Mouse (Mus musculus) kidney, postnatal 0 days (tissue): ENCODE data around the gene Jam3. TPM values are rescaled to one million over a fixed set of nuclear protein-coding genes. Genes with fewer than 3 reads are reported as not detected.
A peak's percentile ranks its signal among the peaks of the same experiment; 100 is the strongest.

Experiments
- ATAC-seq: fragments of 200-750 bp; cut with Nextera tagmentation; replicated peaks from 2 replicates; pipeline ENCODE4 v1.8.0; 2017; ENCODE audit warnings: low read depth, moderate number of reproducible peaks, moderate TSS enrichment, moderate library complexity; ENCODE audit not compliant: low FRiP score
- DNase-seq: peaks from one replicate; pipeline ENCODE4 v3.0.0-alpha.2; 2016; ENCODE audit warnings: low spot score
- H3K27ac ChIP-seq: fragments of 300-500 bp; sonication (generic); 2 replicates; pipeline ENCODE4 v1.5.1; 2014; ENCODE audit warnings: mild to moderate bottlenecking
- H3K27me3 ChIP-seq: fragments of 300-500 bp; sonication (generic); 2 replicates; pipeline ENCODE4 v1.6.1; 2014; ENCODE audit warnings: low read length, mixed read lengths; ENCODE audit not compliant: insufficient read depth
- H3K36me3 ChIP-seq: fragments of 300-500 bp; sonication (generic); 2 replicates; pipeline ENCODE4 v1.6.1; 2014; ENCODE audit warnings: low read length, mixed read lengths; ENCODE audit not compliant: insufficient read depth
- H3K4me1 ChIP-seq: fragments of 300-500 bp; sonication (generic); replicated peaks from 2 replicates; pipeline ENCODE4 v1.6.1; 2014; ENCODE audit warnings: antibody characterized with exemption, low read length, mixed read lengths; ENCODE audit not compliant: insufficient read depth
- H3K4me2 ChIP-seq: fragments of 300-500 bp; sonication (generic); 2 replicates; pipeline ENCODE4 v1.6.1; 2014; ENCODE audit warnings: mild to moderate bottlenecking, low read length, moderate library complexity, mixed read lengths
- H3K4me3 ChIP-seq: fragments of 300-500 bp; sonication (generic); replicated peaks from 2 replicates; pipeline ENCODE4 v1.5.1; 2014; ENCODE audit warnings: low read depth, low read length
- H3K9ac ChIP-seq: fragments of 300-500 bp; sonication (generic); 2 replicates; pipeline ENCODE4 v1.6.1; 2014; ENCODE audit warnings: low read depth, low read length
- H3K9me3 ChIP-seq: fragments of 300-500 bp; sonication (generic); replicated peaks from 2 replicates; pipeline ENCODE4 v1.6.1; 2016; ENCODE audit warnings: low read length, inconsistent platforms, mixed read lengths
- CTCF ChIP-seq: IDR thresholded peaks from 2 replicates; pipeline ENCODE4 v1.5.1; 2016; ENCODE audit warnings: antibody characterized with exemption, low read depth, mild to moderate bottlenecking, moderate library complexity
- WGBS: fragments of 180-500 bp; shearing (Covaris S2); extraction: QIAGEN DNeasy Blood & Tissue Kit; methylation state at CpG from one replicate; pipeline ENCODE4 v1.1.7; 2014; 5-methylcytosine and 5-hydroxymethylcytosine counted together
- polyA plus RNA-seq: library from polyadenylated mRNA; unstranded; fragments of >200 nt; fragmentation: Nextera tagmentation; extraction: Ambion mirVana; gene quantifications from 2 replicates; pipeline ENCODE4 v1.2.1, GENCODE M21; 2015

Jam3 gene
- polyA plus RNA-seq, 1 experiment from 2014 or later, result 56.8 TPM

DNA sequence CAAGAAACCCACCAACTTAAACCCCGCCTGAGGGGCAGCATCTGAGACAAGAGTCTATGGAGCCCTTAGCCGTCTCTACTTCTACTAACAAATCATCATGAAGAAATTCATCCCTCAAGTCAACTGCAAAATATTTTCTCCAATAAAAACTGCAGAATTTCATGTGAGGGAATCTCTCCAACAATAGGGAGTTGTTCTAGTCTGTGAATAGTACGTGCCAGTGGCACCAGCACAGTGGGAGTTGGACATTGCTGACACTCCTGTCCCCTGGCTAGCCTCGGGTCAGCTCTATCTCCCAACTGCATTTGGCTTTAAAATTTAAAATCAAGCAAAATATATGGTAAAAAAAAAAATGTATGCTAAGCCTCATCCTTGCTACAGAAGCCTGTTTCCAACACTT lies 1.4 kb downstream of the Jam3 start:
- no peak for DNase-seq
- 80% methylated on average over 4 of the region's 4 CpGs for WGBS
- no peaks in the 10 kb centered on the region for H3K27me3 ChIP-seq
- peaks cover 5% of the 10 kb centered on the region; the same call in 1 of the 2 replicates for H3K4me1 ChIP-seq
- TF ChIP-seq CTCF, result no peak
- no peak overlapping the region for H3K4me3 ChIP-seq
- no peak overlapping the region for H3K27ac ChIP-seq
- no peak overlapping the region for H3K9ac ChIP-seq
- no peak overlapping the region for H3K4me2 ChIP-seq
- ATAC-seq, result no peak
- no peaks in the 10 kb centered on the region for H3K36me3 ChIP-seq
- no peaks in the 10 kb centered on the region for H3K9me3 ChIP-seq

DNA sequence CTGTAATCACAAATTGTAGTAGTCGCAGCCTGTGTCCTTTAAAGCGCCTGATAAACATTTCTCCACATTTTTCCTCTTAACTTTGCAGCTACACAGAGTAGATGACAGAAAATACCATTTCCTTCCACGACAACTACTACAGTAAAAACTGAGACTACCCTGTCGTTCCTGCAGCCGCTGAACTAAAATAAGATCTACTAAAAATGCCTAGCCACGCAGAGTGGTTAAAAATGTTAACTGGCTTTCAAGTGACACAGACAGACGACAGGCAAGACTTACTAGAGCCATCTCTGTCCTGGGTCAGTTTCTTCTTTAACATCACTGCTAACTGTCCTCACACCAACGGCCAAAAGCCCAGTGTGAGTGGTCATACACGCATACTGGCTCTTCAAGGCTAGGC lies 5.4 kb downstream of the Jam3 start:
- H3K4me2 ChIP-seq, result no peak overlapping the region
- H3K4me3 ChIP-seq, result no peak overlapping the region
- peaks cover 5% of the 10 kb centered on the region; the same call in 1 of the 2 replicates for H3K4me1 ChIP-seq
- TF ChIP-seq CTCF, result no peak
- WGBS, result 50% methylated on average over 9 of the region's 9 CpGs
- no peak overlapping the region for H3K27ac ChIP-seq
- H3K9me3 ChIP-seq, result no peaks in the 10 kb centered on the region
- no peaks in the 10 kb centered on the region for H3K27me3 ChIP-seq
- DNase-seq (no peak), ATAC-seq (no peak)
- no peaks in the 10 kb centered on the region for H3K36me3 ChIP-seq
- no peak overlapping the region for H3K9ac ChIP-seq

DNA sequence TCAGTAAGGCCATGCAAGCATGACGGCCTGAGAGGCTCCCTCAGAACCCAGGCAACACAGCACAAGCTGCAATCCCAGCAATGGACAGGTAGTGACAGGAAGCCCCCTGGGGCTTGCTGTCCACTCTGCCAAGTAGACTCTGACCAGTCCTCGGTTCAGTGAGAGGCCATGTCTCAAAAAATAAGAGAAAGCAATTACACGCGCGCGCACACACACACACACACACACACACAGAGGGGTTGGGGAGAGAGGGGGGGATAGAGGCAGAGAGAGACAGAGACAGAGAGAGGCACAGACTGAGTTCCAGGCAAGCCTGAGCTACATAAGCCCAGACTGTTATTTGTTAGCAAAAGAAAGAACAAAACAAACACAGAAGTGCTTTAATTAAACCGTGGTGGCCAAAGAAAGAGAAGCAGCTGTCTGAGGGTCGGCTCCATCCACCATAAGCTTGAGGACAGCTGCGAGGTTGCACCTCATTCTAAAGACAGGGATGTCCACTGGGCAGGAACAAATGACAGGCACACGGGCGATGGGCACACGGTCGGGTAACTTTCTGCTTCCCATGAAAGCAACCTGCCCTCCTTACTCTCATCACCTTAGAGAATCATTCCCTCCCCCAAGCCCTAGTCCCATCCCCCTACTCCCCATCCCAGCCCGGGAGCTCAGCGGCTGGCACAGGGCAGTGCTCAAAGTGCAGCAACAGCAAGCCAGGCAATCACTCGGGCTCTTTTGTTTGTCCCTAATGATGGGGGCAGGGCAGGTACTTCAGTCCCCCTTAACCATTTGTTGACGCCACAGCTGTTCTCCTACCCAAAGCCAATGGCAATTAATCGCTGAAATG lies 6.4 kb downstream of the Jam3 start:
- H3K4me1 ChIP-seq, result peaks cover 5% of the 10 kb centered on the region; the same call in 1 of the 2 replicates
- no peaks in the 10 kb centered on the region for H3K36me3 ChIP-seq
- no peak for TF ChIP-seq CTCF
- no peak for DNase-seq
- H3K9ac ChIP-seq, result 0 out of 2 replicates have a peak overlapping the region, but pooled peaks have one; percentile 23
- peak; percentile 76 for ATAC-seq
- H3K4me2 ChIP-seq, result peak overlapping the region; percentile 24
- H3K27ac ChIP-seq, result no peak overlapping the region; the same call in 1 of the 2 replicates
- H3K4me3 ChIP-seq, result no peak overlapping the region
- no peaks in the 10 kb centered on the region for H3K27me3 ChIP-seq
- H3K9me3 ChIP-seq, result no peaks in the 10 kb centered on the region
- 28% methylated on average over 18 of the region's 18 CpGs for WGBS

DNA sequence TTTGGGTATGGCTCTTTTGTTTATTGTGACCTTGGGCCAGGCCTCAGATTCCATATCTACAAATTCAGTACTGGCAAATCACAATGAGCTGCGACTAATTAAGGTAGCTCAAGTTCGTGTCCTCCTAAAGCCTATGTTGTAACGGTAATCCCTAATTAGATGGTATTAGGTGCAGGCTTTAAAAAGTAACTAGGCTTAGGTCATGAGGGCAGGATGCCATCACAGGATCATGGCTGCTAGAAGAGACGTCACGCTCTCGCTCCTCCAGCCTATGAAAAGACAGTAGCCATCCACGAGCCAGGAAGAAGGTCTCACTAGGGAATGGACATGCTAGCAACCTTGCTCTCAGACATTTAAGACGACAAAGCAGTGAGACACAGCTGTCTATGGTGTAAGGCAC lies 7.3 kb downstream of the Jam3 start:
- no peak for TF ChIP-seq CTCF
- no peak for ATAC-seq
- H3K27ac ChIP-seq, result no peak overlapping the region
- no peak overlapping the region for H3K4me3 ChIP-seq
- no peaks in the 10 kb centered on the region for H3K9me3 ChIP-seq
- DNase-seq, result no peak
- no peaks in the 10 kb centered on the region for H3K36me3 ChIP-seq
- no peak overlapping the region for H3K4me2 ChIP-seq
- WGBS, result 76% methylated on average over 8 of the region's 8 CpGs
- no peaks in the 10 kb centered on the region for H3K27me3 ChIP-seq
- H3K4me1 ChIP-seq, result peaks cover 5% of the 10 kb centered on the region; the same call in 1 of the 2 replicates
- no peak overlapping the region for H3K9ac ChIP-seq

DNA sequence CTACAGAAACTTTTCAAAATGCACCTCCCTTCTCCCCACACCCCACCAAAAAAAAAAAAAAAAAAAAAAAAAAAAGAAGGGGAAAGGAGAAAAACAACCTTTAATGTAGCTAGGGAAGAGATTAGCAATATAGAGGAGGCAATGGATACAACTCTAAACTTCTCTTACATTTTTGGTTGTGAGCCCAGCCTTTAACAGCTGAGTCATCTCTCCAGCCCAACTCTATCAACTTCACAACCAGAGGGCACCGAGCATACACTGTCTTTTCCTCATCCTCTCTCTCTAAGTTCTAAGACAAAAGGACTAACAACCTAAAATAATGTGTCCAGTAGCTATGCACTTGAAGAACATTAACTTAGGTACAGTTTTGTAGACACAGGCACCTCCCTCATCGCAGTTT lies 8.4 kb downstream of the Jam3 start:
- no peak for TF ChIP-seq CTCF
- ATAC-seq, result no peak
- WGBS, result 78% methylated on average over 2 of the region's 2 CpGs

DNA sequence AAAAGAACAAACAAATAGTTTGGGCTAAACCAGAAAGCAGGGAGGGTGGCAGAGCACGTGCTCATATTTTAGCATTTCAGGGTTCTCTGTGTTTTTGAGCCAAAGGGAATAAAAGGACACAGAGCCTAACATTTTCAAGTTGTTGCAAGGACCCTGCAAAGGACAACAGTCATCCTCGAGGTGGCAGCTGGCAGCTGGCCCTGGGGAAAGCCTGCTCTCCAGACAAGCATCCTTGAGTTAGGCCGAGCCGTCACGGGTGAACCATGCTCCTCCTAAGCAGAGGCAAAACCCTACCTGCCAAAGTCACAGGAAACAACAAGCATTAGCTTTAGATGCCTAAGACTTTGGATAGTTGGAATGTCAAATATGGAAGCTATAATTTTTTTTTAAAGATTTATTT lies 10.2 kb downstream of the Jam3 start:
- Histone ChIP-seq H3K9me3 (no peaks in the 10 kb centered on the region), H3K4me3 (no peak overlapping the region), H3K4me1 (peaks cover 5% of the 10 kb centered on the region; the same call in 1 of the 2 replicates), H3K4me2 (no peak overlapping the region), H3K27ac (no peak overlapping the region), H3K36me3 (no peaks in the 10 kb centered on the region), H3K9ac (no peak overlapping the region), H3K27me3 (no peaks in the 10 kb centered on the region)
- DNase-seq (no peak), ATAC-seq (no peak)
- no peak for TF ChIP-seq CTCF
- WGBS, result 79% methylated on average over 5 of the region's 5 CpGs

More for the DNA sequence above, 8.4 kb downstream of the Jam3 start:
- Histone ChIP-seq H3K9ac (no peak overlapping the region), H3K27me3 (no peaks in the 10 kb centered on the region), H3K4me1 (peaks cover 5% of the 10 kb centered on the region; the same call in 1 of the 2 replicates), H3K27ac (no peak overlapping the region), H3K4me3 (no peak overlapping the region), H3K4me2 (no peak overlapping the region), H3K9me3 (no peaks in the 10 kb centered on the region), H3K36me3 (no peaks in the 10 kb centered on the region)
- DNase-seq, result no peak
